Mouse (Mus musculus) hindbrain, embryonic 15.5 days (tissue): ENCODE measurements around the gene Cirbp. TPM values are rescaled to one million over a fixed set of nuclear protein-coding genes. Genes with fewer than 3 reads are reported as not detected.
A peak's percentile ranks its signal among the peaks of the same experiment; 100 is the strongest.

Source experiments
- ATAC-seq: fragments of 200-750 bp; cut with Nextera tagmentation; 2 replicates; pipeline ENCODE4 v1.8.0; 2017; ENCODE audit warnings: low read depth, moderate number of reproducible peaks, moderate TSS enrichment; ENCODE audit not compliant: low FRiP score
- H3K27ac ChIP-seq: fragments of 300-500 bp; sonication (generic); replicated peaks from 2 replicates; pipeline ENCODE4 v1.5.1; 2015; ENCODE audit warnings: mild to moderate bottlenecking, inconsistent platforms
- H3K27me3 ChIP-seq: fragments of 300-500 bp; sonication (generic); 2 replicates; pipeline ENCODE4 v1.6.1; 2015; ENCODE audit warnings: control low read depth, inconsistent platforms
- H3K36me3 ChIP-seq: fragments of 300-500 bp; sonication (generic); 2 replicates; pipeline ENCODE4 v1.6.1; 2015; ENCODE audit warnings: control low read depth, inconsistent platforms
- H3K4me1 ChIP-seq: fragments of 300-500 bp; sonication (generic); replicated peaks from 2 replicates; pipeline ENCODE4 v1.6.1; 2015; ENCODE audit warnings: control low read depth, inconsistent platforms
- H3K4me2 ChIP-seq: fragments of 300-500 bp; sonication (generic); 2 replicates; pipeline ENCODE4 v1.6.1; 2015; ENCODE audit warnings: moderate library complexity, mild to moderate bottlenecking, inconsistent platforms
- H3K4me3 ChIP-seq: fragments of 300-500 bp; sonication (generic); 2 replicates; pipeline ENCODE4 v1.5.1; 2015; ENCODE audit warnings: mild to moderate bottlenecking, inconsistent platforms
- H3K9ac ChIP-seq: fragments of 300-500 bp; sonication (generic); 2 replicates; pipeline ENCODE4 v1.6.1; 2015; ENCODE audit warnings: inconsistent platforms
- H3K9me3 ChIP-seq: fragments of 300-500 bp; sonication (generic); 2 replicates; pipeline ENCODE4 v1.6.1; 2016; ENCODE audit warnings: control low read depth, inconsistent platforms
- WGBS: fragments of 180-500 bp; shearing (Covaris S2); methylation state at CpG from one replicate; pipeline ENCODE4 v1.1.7; 2015; 5-methylcytosine and 5-hydroxymethylcytosine counted together
- polyA plus RNA-seq: library from polyadenylated mRNA; unstranded; fragments of >200 nt; fragmentation: Nextera tagmentation; extraction: Ambion mirVana; gene quantifications from 2 replicates; pipeline ENCODE4 v1.2.1, GENCODE M21; 2015

Gene Cirbp
- 295 and 319 TPM in 2 replicates for polyA plus RNA-seq

DNA sequence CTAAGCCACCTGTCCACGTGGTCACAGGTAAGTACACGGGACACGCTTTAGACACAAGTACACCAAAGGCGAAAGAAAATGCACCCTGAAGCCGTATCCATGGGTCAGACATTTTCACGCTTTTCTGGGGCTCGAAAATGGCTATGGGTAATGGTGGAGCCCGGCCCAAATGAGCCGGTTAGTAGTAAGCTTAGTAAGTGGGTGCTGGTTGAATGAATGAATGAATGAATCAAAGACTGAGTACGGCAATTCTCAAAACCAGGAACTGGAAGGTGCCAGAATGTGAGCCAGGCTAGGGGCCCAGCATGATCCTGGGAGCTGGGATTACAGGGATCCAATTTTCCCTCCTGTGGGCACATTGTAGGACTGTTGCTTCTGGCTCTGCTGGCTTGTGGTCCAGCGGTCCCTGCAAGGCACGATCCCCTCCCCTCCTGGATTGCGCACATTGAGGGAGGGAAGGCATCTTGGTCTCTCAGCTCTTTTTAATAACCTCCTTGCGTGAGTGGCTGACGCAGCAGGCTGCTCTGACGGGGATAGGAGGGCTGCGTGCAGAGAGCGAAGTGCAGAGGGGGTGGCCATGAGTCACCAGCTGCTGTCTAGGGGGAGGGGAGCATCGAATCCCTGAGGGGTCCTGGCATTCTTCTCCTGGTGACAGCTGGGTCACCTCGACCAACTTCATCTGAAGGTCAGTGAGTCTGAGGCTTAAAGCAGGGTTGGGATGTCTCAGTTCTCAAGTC is at the start of gene Cirbp:
TSS of gene Cirbp (plus strand) at position 594 of the 737 bp plus-strand sequence.
- Histone ChIP-seq H3K4me1 (peaks cover 67% of the 10 kb centered on the region), H3K27ac (peak within 1 kb of the TSS; percentile 99), H3K4me2 (peak within 1 kb of the TSS; percentile 88), H3K36me3 (peaks cover 7% of the 10 kb centered on the region), H3K9me3 (no peaks in the 10 kb centered on the region), H3K9ac (peak within 1 kb of the TSS; percentile 60), H3K4me3 (peak within 1 kb of the TSS; percentile 80), H3K27me3 (no peaks in the 10 kb centered on the region)
- WGBS: 10% methylated on average over 20 of the region's 20 CpGs
- ATAC-seq: no peak

DNA sequence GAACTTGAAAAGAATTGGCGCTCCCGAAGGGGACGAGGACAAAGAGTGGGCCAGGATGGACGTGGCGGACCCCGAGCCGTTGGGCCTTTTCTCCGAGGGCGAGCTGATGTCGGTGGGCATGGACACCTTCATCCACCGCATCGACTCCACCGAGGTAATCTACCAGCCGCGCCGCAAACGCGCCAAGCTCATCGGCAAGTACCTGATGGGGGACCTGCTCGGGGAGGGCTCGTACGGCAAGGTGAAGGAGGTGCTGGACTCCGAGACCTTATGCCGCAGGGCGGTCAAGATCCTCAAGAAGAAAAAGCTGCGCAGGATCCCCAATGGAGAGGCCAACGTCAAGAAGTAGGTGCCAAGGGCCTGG is 49.2 kb upstream of the Cirbp start:
- peaks cover 53% of the 10 kb centered on the region for H3K4me1 ChIP-seq

DNA sequence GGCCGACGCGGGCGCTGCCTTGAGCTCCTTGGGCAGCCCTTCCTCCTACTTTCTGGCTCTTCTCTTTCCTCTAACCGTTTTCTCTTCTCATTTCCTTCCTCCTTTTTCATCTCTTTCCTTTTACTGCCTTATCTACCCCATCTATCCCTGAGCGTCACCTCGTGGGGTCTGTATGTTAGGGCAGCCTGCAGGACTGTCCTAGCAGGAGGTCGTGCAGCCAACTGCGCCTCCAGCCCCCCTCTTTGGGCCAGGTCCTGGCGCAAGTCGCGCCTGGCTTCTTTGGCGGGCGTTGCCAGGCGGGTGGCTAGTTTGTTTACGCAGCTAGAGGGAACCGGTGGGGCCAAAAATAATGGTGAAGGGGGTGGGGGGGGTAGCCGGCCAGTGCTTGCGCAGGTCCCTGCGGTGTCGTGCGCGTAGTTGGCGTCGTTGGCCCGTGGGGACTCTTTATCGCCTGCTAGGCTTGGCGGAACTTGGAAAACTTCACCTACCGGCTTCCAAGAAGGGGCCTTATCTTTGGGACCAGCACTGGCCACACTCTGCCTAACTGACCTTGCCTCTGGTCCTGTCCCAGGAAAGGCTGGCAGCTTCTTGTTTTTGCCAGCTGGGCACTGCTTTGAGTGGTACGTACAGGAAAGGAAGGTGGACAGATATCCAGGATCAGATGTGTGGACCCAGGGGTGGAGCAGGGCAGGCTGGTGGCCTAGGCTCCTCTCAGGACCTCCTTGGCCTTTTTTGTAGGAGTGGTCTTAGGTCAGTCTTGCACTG is 48.7 kb upstream of the Cirbp start:
- H3K36me3 ChIP-seq: peaks cover 3% of the 10 kb centered on the region; the same call in 1 of the 2 replicates
- peak overlapping the region; percentile 5; the same call in 1 of the 2 replicates for H3K27ac ChIP-seq
- peak overlapping the region; percentile 88 for H3K9ac ChIP-seq
- peak overlapping the region; percentile 70 for H3K4me2 ChIP-seq
- WGBS: 5% methylated on average over 30 of the region's 30 CpGs
- no peak for ATAC-seq
- H3K4me1 ChIP-seq: peaks cover 53% of the 10 kb centered on the region
- no peaks in the 10 kb centered on the region for H3K27me3 ChIP-seq
- no peaks in the 10 kb centered on the region for H3K9me3 ChIP-seq
- peak overlapping the region; percentile 91 for H3K4me3 ChIP-seq

More for the DNA sequence above, 49.2 kb upstream of the Cirbp start:
- no peaks in the 10 kb centered on the region for H3K9me3 ChIP-seq
- WGBS: 2% methylated on average over 27 of the region's 27 CpGs
- peak overlapping the region; percentile 70 for H3K4me2 ChIP-seq
- H3K27ac ChIP-seq: peak overlapping the region; percentile 5; the same call in 1 of the 2 replicates
- no peaks in the 10 kb centered on the region for H3K27me3 ChIP-seq
- H3K4me3 ChIP-seq: peak overlapping the region; percentile 91
- no peaks in the 10 kb centered on the region for H3K36me3 ChIP-seq
- no peak for ATAC-seq
- peak overlapping the region; percentile 88 for H3K9ac ChIP-seq

DNA sequence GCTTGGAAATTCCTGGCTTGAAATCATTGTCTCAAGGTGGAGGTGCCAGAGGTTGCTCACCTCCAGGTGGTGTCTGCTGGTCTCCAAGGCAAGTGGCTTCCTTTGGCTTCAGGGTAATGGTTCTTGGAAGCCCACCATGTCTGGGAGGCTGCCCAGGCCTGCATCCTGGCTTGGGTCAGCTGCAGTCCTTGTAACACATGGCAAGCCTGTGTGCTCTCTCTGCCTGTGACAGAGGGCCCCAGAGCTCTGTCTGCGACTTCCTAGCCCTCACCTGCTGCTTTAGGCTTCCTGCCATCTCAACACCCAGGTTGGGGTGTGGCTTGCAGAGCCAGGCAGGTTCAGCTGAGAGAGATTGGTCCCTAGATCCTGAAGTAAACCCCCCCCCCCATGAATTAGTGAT is 48.0 kb upstream of the Cirbp start:
- 54% methylated on average over 1 of the region's 1 CpGs for WGBS
- ATAC-seq: no peak
- peaks cover 53% of the 10 kb centered on the region for H3K4me1 ChIP-seq
- no peaks in the 10 kb centered on the region for H3K9me3 ChIP-seq
- no peaks in the 10 kb centered on the region for H3K27me3 ChIP-seq
- peak overlapping the region; percentile 70 for H3K4me2 ChIP-seq
- H3K4me3 ChIP-seq: peak overlapping the region; percentile 91
- peak overlapping the region; percentile 88 for H3K9ac ChIP-seq
- 0 out of 2 replicates have a peak overlapping the region, but pooled peaks have one; percentile 20 for H3K27ac ChIP-seq
- H3K36me3 ChIP-seq: peaks cover 3% of the 10 kb centered on the region; the same call in 1 of the 2 replicates

DNA sequence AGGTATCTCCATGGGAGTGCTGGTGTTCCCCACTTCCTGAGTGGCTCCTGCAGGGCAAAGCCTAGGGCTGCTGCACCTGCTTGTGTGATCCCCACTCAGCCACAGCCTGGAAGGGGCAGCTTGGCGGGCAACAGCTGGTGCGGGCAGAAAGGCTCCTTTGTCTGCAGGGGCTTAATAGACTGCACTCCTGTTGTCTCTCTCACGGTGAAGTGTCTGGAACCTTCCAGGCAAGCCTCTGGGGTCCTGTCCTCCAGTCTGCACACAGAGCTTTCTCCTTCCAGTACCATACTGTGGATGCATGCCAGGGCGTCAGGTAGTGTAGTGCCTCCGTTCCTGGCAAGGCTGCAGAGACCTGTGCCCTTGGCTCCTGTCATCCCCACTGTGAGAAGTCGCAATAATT is 47.2 kb upstream of the Cirbp start:
- Histone ChIP-seq H3K4me1 (peaks cover 53% of the 10 kb centered on the region), H3K27me3 (no peaks in the 10 kb centered on the region), H3K36me3 (peaks cover 3% of the 10 kb centered on the region; the same call in 1 of the 2 replicates), H3K27ac (0 out of 2 replicates have a peak overlapping the region, but pooled peaks have one; percentile 20), H3K4me2 (peak overlapping the region; percentile 70), H3K9ac (peak overlapping the region; percentile 88), H3K9me3 (no peaks in the 10 kb centered on the region), H3K4me3 (peak overlapping the region; percentile 91; the same call in 1 of the 2 replicates)
- WGBS: 47% methylated on average over 6 of the region's 6 CpGs
- no peak for ATAC-seq

DNA sequence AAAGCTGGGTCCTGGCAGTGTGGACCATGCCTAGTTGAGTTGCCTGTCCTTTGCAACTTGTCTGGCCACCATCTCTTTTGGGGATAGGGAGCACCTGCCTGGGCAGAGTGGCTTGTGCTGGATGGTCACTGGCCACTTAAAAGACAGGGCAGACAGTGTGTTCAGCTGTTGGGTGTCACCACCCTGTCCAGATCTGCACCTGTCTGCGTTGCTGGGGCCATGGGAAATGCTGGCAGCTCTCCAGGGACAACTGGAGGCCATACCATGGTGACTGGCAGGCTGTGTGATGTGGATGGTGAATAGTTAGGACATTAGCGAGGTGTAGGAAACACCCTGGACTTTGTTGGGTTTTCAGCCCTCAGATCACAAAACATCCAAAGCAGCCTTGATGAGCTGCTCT is 45.6 kb upstream of the Cirbp start:
- no peak overlapping the region for H3K4me3 ChIP-seq
- H3K9me3 ChIP-seq: no peaks in the 10 kb centered on the region
- no peaks in the 10 kb centered on the region for H3K27me3 ChIP-seq
- peaks cover 43% of the 10 kb centered on the region for H3K4me1 ChIP-seq
- H3K27ac ChIP-seq: no peak overlapping the region
- no peak overlapping the region for H3K9ac ChIP-seq
- H3K4me2 ChIP-seq: no peak overlapping the region
- no peak for ATAC-seq
- peaks cover 3% of the 10 kb centered on the region; the same call in 1 of the 2 replicates for H3K36me3 ChIP-seq
- 61% methylated on average over 2 of the region's 2 CpGs for WGBS

DNA sequence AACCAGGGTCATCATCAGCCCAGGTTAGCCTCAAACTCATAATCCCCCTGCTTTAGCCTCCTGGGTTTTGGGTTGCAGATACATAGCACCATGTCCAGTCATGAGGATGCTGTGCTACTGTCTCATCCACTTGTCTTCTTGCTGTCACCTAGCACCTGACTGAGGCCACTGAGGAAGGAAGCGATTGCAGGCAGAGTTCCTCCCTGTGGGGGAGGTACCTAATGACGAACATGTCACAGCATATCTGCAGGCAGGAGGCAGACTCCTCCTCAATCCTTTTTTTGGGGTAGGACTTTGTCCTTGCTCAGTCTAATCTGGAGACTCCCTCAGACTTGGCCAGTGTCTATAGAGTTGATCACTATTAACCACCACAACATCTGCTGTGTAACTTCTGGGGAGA is 44.1 kb upstream of the Cirbp start:
- H3K27me3 ChIP-seq: no peaks in the 10 kb centered on the region
- H3K4me1 ChIP-seq: peaks cover 40% of the 10 kb centered on the region
- H3K36me3 ChIP-seq: peaks cover 9% of the 10 kb centered on the region; the same call in 1 of the 2 replicates
- no peak overlapping the region for H3K9ac ChIP-seq
- no peak overlapping the region for H3K27ac ChIP-seq
- 94% methylated on average over 2 of the region's 2 CpGs for WGBS
- ATAC-seq: no peak
- no peak overlapping the region for H3K4me3 ChIP-seq
- H3K9me3 ChIP-seq: no peaks in the 10 kb centered on the region
- H3K4me2 ChIP-seq: no peak overlapping the region

DNA sequence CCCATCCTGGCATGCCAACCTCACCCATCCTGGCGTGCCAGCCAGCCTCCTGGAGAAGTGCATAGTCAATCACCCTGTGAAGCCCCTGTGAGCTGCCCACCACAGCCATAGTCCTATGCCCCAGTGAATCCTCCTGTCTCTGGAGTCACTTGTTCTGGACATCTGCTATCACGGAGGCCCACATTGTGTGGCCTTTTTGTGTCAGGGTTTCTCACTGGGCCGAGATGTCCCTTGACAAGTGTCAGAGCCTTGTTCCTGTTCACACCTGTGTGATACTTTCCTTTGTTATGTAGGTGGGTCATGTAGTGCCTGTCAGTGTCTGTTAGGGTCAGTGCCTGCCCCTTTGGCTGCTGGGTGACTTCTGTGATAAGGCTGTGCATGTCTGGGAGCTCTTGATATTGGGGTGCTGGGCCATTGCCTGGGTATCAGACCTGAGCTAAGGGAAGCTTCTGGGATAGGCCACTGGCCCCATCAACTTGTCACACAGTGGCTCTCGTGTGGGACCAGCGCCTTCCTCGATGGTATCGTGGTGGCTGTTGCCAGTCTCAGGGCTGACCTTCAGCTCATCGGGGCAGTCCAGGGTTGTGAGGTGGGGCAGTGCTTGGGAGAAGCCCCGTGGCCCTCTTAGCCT is 41.7 kb upstream of the Cirbp start:
- H3K27me3 ChIP-seq: no peaks in the 10 kb centered on the region
- H3K4me3 ChIP-seq: no peak overlapping the region
- no peaks in the 10 kb centered on the region for H3K9me3 ChIP-seq
- H3K27ac ChIP-seq: no peak overlapping the region
- H3K9ac ChIP-seq: no peak overlapping the region
- H3K4me1 ChIP-seq: peaks cover 16% of the 10 kb centered on the region
- H3K4me2 ChIP-seq: no peak overlapping the region
- WGBS: 92% methylated on average over 9 of the region's 9 CpGs
- ATAC-seq: no peak
- H3K36me3 ChIP-seq: peaks cover 26% of the 10 kb centered on the region

DNA sequence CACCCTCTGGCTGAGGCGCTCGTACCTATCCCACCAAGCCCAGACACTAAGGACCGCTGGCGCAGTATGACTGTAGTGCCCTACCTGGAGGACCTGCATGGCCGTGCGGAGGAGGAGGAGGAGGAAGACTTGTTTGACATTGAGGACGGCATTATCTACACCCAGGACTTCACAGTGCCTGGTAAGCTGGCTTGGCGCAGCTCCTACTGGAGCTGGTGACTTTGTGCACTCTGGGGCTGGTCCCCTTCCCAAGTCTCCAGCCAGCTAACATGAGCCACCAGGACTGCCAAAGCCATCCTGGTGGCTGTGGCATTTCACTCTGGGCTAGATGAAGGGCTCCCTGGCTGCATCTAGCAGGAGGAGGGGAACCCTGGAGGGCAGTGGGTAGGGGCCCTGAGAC is 37.9 kb upstream of the Cirbp start:
- ATAC-seq: no peak

DNA sequence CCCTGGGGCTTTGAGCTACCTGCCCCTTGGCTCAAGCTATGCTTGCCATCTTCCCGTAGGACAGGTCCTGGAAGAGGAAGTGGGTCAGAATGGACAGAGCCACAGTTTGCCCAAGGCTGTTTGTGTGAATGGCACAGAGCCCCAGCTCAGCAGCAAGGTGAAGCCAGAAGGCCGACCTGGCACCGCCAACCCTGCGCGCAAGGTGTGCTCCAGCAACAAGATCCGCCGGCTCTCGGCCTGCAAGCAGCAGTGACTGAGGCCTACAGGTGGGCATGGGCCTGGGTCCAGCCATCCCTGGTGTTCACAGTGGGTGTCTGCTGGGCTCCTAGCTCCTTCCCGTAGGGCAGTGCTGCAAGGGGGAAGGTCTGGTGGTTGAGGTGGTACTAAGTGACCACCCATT is 35.9 kb upstream of the Cirbp start:
- no peaks in the 10 kb centered on the region for H3K27me3 ChIP-seq
- no peak overlapping the region for H3K9ac ChIP-seq
- no peak overlapping the region for H3K4me2 ChIP-seq
- ATAC-seq: no peak
- H3K9me3 ChIP-seq: no peaks in the 10 kb centered on the region
- no peak overlapping the region for H3K27ac ChIP-seq
- peaks cover 19% of the 10 kb centered on the region for H3K4me1 ChIP-seq
- H3K4me3 ChIP-seq: no peak overlapping the region
- H3K36me3 ChIP-seq: peaks cover 62% of the 10 kb centered on the region
- 90% methylated on average over 9 of the region's 9 CpGs for WGBS

More for the DNA sequence above, 37.9 kb upstream of the Cirbp start:
- H3K36me3 ChIP-seq: peaks cover 49% of the 10 kb centered on the region
- WGBS: 90% methylated on average over 8 of the region's 8 CpGs
- no peak overlapping the region for H3K4me2 ChIP-seq
- H3K9ac ChIP-seq: no peak overlapping the region
- H3K27ac ChIP-seq: no peak overlapping the region
- H3K9me3 ChIP-seq: no peaks in the 10 kb centered on the region
- H3K4me1 ChIP-seq: peaks cover 15% of the 10 kb centered on the region
- H3K4me3 ChIP-seq: no peak overlapping the region
- H3K27me3 ChIP-seq: no peaks in the 10 kb centered on the region

DNA sequence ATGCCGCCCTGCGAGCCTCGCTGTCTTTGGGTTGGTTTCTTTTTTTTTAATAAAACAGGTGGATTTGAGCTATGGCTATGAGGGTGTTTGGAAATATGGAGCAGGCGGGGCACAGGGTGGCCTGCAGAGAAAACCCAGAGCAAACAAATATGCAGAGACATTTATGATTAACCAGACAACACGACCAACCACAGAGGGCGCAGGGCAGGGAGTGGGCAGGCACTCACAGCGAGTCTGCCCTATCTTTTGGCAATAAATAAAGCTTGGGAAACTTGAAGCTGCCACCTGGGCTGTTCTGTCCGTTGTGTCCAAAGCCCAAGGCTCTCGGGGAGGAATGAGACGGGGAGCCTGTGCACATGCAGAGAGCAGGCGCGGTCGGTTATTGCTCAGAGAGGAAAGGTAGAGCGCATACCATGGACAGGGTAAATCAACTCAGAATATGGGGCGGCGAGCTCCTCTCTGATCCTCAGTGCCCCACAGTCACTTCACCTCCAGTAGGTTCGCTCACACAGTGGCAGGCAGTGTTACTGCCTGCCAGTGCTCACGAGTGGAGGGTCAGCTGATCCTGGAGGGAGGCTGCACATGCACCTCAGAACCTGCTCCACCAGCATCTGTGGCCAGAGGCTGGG is 35.3 kb upstream of the Cirbp start:
- 85% methylated on average over 18 of the region's 18 CpGs for WGBS
- Histone ChIP-seq H3K27me3 (no peaks in the 10 kb centered on the region), H3K4me2 (no peak overlapping the region), H3K27ac (no peak overlapping the region), H3K9me3 (no peaks in the 10 kb centered on the region), H3K9ac (no peak overlapping the region), H3K4me3 (no peak overlapping the region), H3K4me1 (peaks cover 19% of the 10 kb centered on the region), H3K36me3 (peaks cover 67% of the 10 kb centered on the region)
- ATAC-seq: no peak
